Mouse (Mus musculus) hindbrain, embryonic 15.5 days (tissue): Measurements from ENCODE around the gene Atxn1. TPM values are rescaled to one million over a fixed set of nuclear protein-coding genes. Genes with fewer than 3 reads are reported as not detected.

ENCODE experiments used
- ATAC-seq: fragments of 200-750 bp; cut with Nextera tagmentation; 2 replicates; pipeline ENCODE4 v1.8.0; 2017; ENCODE audit warnings: low read depth, moderate number of reproducible peaks, moderate TSS enrichment; ENCODE audit not compliant: low FRiP score
- H3K27ac ChIP-seq: fragments of 300-500 bp; sonication (generic); replicated peaks from 2 replicates; pipeline ENCODE4 v1.5.1; 2015; ENCODE audit warnings: mild to moderate bottlenecking, inconsistent platforms
- H3K27me3 ChIP-seq: fragments of 300-500 bp; sonication (generic); 2 replicates; pipeline ENCODE4 v1.6.1; 2015; ENCODE audit warnings: control low read depth, inconsistent platforms
- H3K36me3 ChIP-seq: fragments of 300-500 bp; sonication (generic); 2 replicates; pipeline ENCODE4 v1.6.1; 2015; ENCODE audit warnings: control low read depth, inconsistent platforms
- H3K4me1 ChIP-seq: fragments of 300-500 bp; sonication (generic); replicated peaks from 2 replicates; pipeline ENCODE4 v1.6.1; 2015; ENCODE audit warnings: control low read depth, inconsistent platforms
- H3K4me2 ChIP-seq: fragments of 300-500 bp; sonication (generic); 2 replicates; pipeline ENCODE4 v1.6.1; 2015; ENCODE audit warnings: moderate library complexity, mild to moderate bottlenecking, inconsistent platforms
- H3K4me3 ChIP-seq: fragments of 300-500 bp; sonication (generic); 2 replicates; pipeline ENCODE4 v1.5.1; 2015; ENCODE audit warnings: mild to moderate bottlenecking, inconsistent platforms
- H3K9ac ChIP-seq: fragments of 300-500 bp; sonication (generic); 2 replicates; pipeline ENCODE4 v1.6.1; 2015; ENCODE audit warnings: inconsistent platforms
- H3K9me3 ChIP-seq: fragments of 300-500 bp; sonication (generic); 2 replicates; pipeline ENCODE4 v1.6.1; 2016; ENCODE audit warnings: control low read depth, inconsistent platforms
- WGBS: fragments of 180-500 bp; shearing (Covaris S2); methylation state at CpG from one replicate; pipeline ENCODE4 v1.1.7; 2015; 5-methylcytosine and 5-hydroxymethylcytosine counted together
- polyA plus RNA-seq: library from polyadenylated mRNA; unstranded; fragments of >200 nt; fragmentation: Nextera tagmentation; extraction: Ambion mirVana; gene quantifications from 2 replicates; pipeline ENCODE4 v1.2.1, GENCODE M21; 2015

Atxn1 gene
- polyA plus RNA-seq, 1 experiment from 2014 or later = 8.1 TPM

- no peaks in the 10 kb centered on the region for H3K9me3 ChIP-seq
- WGBS = under 1% methylated on average over 63 of the region's 63 CpGs
- H3K27me3 ChIP-seq = no peaks in the 10 kb centered on the region
- peak within 1 kb of the TSS; percentile 78 for H3K27ac ChIP-seq
- H3K4me3 ChIP-seq = peak within 1 kb of the TSS; percentile 59
- peak within 1 kb of the TSS; percentile 89 for H3K4me2 ChIP-seq
- peak; percentile 87 for ATAC-seq
- no peaks in the 10 kb centered on the region for H3K36me3 ChIP-seq
- peak within 1 kb of the TSS; percentile 62 for H3K9ac ChIP-seq
- H3K4me1 ChIP-seq = peaks cover 18% of the 10 kb centered on the region
These were observed 457.3 kb downstream of the Atxn1 start, which contains the start of gene Gmpr for GRCm38 (mm10) chr13:45507274-45508229. Gmpr (plus strand) TSS chr13:45507444.

GRCm38 (mm10) chr13:45505546-45505945 is 459.3 kb downstream of the Atxn1 start:
- Histone ChIP-seq H3K4me1 (peaks cover 18% of the 10 kb centered on the region), H3K27ac (no peak overlapping the region), H3K4me2 (no peak overlapping the region), H3K9me3 (no peaks in the 10 kb centered on the region), H3K9ac (no peak overlapping the region), H3K27me3 (no peaks in the 10 kb centered on the region), H3K36me3 (no peaks in the 10 kb centered on the region), H3K4me3 (no peak overlapping the region)
- 93% methylated on average over 3 of the region's 3 CpGs for WGBS
- no peak for ATAC-seq

- no peaks in the 10 kb centered on the region for H3K27me3 ChIP-seq
- H3K9me3 ChIP-seq = no peaks in the 10 kb centered on the region
- no peak for ATAC-seq
- no peak overlapping the region for H3K4me3 ChIP-seq
- peaks cover 2% of the 10 kb centered on the region for H3K4me1 ChIP-seq
- H3K27ac ChIP-seq = no peak overlapping the region
- H3K36me3 ChIP-seq = no peaks in the 10 kb centered on the region
- WGBS = 94% methylated on average over 5 of the region's 5 CpGs
- H3K9ac ChIP-seq = no peak overlapping the region
- H3K4me2 ChIP-seq = no peak overlapping the region
These were observed 462.0 kb downstream of the Atxn1 start for GRCm38 (mm10) chr13:45502791-45503190.

GRCm38 (mm10) chr13:45499906-45500305 is 464.9 kb downstream of the Atxn1 start:
- Histone ChIP-seq H3K27ac (no peak overlapping the region), H3K27me3 (no peaks in the 10 kb centered on the region), H3K4me3 (no peak overlapping the region), H3K9ac (no peak overlapping the region), H3K36me3 (no peaks in the 10 kb centered on the region), H3K4me2 (no peak overlapping the region), H3K4me1 (no peaks in the 10 kb centered on the region), H3K9me3 (no peaks in the 10 kb centered on the region)
- ATAC-seq = no peak
- WGBS = 92% methylated on average over 3 of the region's 3 CpGs
